Mouse (Mus musculus) megakaryocyte, embryonic 14.5 days (primary cell): ENCODE measurements around the gene Wrnip1.

ENCODE experiments used
- FLI1 ChIP-seq: IDR thresholded peaks from 2 replicates; pipeline ENCODE4 v1.6.1; 2012; ENCODE audit warnings: low read length, inconsistent platforms, mixed read lengths
- GATA1 ChIP-seq: IDR thresholded peaks from 3 replicates; pipeline ENCODE4 v1.6.1; 2012; ENCODE audit warnings: mixed read lengths, low read length, inconsistent platforms, borderline replicate concordance

GRCm38 (mm10) chr13:32825546-32825945 is 23.7 kb downstream of the Wrnip1 start:
- TF ChIP-seq GATA1 = no peak
- no peak for TF ChIP-seq FLI1
